Mouse (Mus musculus) brain, embryonic 18.5 days (tissue): Measurements from ENCODE around the gene Mroh2a.

Experiments
- DNase-seq: peaks from one replicate; pipeline ENCODE4 v3.0.0-alpha.2; 2012; ENCODE audit warnings: low read depth, low spot score

Gene Mroh2a

DNA sequence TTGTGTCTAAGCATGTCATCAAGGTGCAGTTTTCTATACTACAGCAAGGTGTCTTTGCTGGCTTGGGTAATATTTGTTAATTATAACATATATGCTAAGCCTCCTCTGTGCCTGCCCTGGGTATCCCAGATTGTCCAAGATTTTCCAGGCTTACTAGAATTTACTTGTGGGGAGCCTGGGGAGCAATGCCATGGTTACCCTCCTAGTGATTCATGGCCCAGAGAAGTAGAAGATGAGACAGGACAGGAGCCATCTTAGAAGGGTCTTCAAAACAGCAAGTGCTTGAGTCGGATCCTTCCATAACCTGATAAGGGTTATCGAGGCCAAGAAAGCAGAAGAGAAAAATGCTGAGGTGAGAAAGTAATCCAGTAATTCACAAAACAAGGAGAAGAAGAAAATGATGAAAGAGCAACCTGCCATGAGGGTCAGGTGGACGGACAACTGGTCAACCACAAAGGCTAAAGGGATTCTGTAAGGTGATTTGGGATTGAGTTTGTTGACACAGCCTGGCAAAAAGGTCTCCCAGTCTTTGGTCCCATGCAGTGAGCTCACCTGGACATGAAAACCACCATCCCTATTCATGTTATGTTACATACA is 64.7 kb downstream of the Mroh2a start:
- no peak for DNase-seq

DNA sequence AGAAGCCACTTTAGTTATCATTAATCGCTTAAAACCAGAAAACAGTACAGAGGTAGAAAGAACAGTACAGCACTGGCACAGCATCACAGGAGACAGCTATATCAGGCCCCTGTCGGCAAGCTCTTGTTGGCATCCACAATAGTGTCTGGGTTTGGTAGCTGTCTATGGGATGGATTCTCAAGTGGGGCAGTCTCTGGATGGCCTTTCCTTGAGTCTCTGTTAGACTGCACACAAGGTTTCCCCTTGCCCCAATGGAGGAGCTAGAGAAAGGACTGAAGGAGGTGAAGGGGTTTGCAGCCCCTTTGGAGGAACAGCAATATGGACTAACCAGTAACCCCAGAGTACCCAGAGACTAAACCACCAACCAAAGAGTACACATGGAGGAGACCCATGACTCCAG is 65.3 kb downstream of the Mroh2a start:
- no peak for DNase-seq

DNA sequence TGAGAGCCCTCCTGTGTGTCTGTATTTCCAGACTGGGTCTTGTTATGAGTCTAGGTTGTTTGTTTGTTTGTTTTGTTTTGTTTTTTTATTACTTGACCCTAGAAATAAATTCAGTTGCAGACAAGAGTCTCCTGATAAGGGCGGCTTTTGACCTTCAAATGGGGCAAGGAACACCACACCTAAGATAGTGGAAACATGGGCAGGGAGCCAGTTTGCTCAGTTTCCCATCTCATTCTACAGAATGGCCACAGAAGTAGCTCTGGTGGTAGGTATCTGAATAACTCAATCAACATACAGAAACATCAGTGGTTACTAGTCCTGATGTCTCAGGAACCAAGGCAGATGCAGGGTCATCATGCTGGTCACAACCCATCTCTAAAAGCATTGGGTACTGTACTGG is 67.9 kb downstream of the Mroh2a start:
- no peak for DNase-seq

DNA sequence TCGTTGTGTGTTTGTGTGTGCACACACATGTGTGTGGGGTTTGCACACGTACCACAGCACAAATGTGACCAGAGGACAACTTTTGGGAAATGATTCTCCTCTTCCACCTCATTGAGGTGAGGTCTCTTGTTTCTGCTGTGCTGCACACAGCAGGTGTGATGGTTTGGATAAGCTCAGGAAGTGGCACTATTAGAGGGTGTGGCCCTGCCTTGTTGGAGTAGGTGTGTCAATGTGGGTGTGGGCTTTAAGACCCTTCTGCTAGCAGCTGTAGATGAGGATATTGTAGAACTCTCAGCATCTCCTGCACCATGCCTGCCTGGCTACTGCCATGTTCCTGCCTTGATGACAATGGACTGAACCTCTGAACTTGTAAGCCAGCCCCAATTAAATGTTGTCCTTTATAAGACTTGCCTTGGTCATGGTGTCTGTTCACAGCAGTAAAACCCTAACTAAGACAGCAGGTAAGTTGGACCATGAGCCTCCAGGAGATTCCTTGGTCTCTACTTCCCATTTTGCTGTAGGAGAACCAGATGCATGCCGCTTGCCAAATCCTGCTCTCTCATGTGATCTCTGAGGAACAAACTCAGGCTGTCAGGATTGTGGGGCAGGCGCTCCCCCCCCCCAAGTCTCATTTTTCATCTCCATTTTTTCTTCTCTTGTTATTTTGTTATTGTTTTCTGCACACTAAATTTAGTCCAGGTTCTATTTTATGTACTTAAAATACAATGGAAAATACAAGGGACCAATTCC is 69.6 kb downstream of the Mroh2a start:
- no peak for DNase-seq

DNA sequence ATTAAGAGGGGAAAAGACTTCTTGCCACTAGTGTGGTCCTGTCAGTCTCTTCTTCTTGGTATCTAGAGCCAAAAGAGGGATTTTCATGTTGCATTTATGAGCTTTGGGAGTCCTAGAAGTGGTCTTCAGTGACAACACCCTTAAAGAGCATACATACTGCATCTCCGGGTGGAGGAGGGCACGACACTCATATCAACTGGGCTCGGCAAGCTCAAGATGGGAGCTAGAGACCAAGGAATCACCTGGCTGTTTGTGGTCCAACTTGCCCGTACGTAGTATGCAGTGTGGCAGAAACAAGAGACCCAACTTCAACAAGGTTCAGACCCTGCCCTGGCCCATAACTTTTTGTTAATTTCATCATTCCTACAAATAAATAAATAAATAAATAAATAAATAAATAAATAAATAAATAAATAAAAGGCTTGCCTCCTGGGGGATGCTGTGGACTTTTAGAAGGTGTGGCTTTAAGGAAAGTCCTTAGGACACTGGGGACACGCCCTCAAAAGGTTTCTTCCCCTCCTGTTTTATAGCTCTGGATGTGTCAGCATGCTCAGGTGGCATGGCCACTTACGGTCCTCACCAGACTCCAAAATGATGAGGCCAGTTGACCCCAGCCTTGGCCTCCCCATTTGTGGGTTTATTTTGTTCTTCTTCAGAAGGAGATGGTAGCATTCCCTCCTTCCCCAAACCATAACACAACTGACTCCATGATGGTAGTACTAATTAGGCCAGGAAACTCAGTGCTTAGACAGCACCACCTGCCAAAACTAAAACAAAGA is 70.9 kb downstream of the Mroh2a start:
- no peak for DNase-seq

DNA sequence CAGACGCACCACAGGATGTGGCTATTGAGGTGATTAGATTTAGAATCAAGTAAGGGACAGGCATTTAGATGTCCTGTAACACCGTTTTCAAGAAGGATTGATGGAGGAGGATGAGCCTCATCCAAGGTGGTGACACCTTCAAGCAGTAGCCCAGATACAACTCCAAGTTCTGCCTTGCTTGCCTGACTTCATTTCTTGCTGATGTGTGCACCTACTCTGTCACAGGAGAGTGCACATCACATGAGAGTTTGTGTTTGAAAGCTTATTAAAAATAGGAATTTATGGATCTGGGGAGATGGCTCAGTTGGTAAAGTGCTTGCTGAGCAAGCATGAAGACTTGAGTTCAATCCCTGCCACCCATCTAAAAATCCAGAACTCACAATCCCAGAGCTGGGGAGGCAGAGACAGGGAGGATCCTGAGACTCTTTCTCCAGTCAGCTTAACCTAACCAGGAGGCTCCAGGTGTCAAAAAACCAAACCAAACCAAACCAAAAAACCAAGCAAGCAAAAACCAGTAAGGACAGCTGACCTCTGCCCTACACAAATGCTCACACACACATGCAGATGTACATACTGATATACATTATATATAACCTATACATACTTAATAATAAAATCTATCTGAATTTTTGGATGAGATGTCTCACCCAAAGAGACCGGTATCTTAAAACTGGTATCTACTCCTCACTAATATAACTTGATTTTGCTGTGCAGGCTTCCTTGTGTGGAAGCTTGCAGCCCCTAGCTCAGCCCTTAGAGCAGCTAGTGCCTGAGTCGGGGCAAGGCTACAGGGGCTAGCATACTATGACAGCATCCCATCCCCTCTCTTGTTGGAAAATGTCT is 72.1 kb downstream of the Mroh2a start:
- DNase-seq, result no peak

DNA sequence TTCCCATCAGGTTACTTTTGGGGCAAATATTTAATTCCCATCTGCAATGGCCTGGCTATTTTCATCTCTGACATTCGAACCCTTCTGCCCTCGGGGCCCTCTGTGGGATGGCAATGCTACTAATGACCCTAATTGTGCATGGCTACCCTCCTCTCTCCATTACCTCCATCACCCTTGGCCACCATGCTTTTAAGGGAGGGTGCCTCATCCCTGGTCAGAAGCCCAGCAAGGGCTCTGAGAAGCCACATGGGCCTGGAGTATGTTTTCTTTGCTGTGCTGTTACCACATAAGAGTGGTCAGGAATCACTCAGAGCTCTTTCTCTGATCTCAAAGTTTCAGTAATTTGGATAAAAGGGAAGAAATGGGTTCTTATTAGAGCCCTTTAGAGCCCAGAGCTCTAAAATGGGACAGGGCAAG is 72.8 kb downstream of the Mroh2a start:
- DNase-seq, result no peak

DNA sequence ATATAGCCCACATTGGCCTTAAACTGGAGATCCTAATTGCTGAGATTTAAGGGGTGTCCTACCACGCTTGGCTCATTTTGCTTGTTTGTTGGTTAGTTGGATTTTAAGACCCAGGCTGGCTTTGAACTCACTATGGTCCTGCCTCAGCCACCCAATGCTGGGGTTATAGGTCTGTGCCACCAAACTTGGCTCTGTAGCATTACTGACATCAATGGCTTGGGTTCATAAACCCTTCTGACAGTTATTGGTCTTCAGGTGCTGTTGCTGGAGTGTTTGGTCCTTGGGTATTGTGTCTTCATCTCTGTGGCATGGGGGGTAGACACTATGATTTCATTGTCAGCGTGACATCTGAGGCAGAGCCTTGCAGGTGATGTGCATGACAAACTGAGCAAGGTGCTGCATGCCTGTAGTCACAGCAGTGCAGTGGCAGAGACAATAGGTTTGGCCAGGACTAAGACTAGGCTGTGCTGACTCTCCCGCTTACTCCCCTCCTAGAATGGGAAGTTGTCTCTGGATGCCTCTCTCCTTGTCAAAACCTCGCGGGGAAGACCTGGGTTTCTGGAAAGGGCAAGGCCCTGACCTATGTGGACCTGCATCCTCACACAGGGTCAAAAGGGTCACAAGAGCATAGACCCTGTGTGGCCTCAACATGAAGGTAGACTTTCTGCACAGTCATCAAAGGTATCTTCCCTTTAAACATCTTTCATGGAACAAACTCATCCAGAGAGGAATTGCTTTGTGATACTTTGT is 73.7 kb downstream of the Mroh2a start:
- DNase-seq, result no peak

DNA sequence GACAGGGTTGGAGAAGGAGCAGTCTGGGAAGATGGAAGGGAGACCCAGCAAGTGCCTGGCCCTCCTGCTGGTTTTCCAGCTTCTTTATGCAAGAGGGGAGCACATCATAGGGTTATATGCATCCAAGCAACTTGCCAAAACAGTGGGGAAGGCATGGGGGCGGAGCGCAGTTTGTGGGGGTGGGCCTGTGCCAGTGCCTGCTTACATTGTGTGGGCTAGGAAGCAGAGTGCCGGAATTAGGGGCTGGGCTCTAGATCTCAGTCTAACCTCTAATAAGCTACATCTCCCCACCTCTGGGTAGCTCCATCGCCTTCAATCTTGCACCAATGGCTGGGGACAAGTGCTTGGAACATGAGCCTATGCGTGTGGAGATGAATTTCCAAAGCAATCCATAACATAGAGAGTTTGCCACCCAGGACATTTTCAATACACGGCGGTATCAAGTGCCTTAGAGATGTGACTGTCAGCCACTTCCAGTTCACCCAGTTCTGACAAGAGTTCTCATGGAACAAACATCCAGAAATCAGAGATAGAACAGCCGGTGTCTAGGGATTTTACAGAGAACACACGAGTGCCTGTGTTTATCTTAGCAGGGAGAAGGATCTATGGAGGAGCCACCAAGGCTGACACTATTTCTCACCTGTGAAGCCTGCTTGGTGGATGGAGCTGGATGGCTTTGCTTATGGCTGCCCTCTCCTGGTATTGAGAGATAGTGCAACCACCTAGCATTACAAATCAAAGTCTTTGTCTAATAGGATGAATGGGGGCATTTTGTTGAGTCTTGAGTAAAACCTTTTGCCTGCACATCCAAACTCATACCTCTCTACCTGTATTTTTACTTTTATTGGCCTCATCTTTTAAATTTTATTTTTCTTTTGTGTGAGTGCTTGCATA is 74.6 kb downstream of the Mroh2a start:
- no peak for DNase-seq

DNA sequence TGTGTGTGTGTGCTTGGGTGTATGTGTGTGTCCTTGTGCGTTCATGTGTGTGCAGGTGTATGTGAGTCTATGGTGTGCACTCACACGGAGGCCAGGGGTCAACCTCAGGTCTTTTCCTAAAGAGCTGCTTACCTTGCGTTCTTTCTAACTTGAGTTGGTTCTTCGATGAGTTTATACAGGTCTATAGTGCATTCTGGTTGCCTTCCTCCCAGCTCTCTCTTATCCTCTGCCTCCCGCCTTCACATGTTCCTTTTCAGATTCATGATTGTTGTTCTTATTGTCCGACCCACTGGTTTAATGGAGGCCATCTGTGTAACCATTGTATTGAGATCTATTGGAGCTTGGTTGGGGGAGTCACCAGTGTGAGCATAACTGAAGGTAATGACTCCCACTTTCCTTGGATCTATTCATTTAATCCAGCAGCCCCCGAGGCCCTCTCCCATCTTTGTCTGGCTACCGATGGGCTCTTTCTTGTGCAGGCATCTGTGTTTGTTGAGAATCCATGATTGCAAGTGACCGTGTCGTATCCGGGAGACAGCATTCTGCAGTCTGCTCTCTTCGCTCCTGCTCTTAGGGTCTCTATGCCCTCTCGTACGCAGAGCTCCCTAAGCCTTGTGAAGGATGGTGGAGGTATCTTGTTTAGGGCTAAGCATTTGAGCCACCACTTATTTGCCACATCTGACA is 75.4 kb downstream of the Mroh2a start:
- DNase-seq, result no peak

DNA sequence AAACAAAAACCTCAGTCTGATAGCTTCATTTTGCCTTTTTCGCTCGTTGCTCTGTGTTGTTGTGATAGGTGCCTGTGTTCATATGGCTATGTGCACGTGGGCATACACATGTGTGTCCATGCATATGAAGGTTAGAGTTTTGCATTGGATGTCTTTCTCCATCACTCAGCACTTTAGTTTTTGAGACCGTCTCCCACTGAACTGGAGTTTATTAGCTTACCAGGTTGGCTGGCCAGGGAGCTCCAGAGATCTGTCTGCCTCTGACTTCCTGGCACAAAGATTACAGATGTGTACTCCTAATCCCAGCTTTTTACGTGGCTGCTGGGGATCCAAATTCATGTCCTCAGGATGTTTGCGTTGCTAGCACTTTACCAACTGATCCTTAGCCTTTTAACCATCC is 77.0 kb downstream of the Mroh2a start:
- no peak for DNase-seq

DNA sequence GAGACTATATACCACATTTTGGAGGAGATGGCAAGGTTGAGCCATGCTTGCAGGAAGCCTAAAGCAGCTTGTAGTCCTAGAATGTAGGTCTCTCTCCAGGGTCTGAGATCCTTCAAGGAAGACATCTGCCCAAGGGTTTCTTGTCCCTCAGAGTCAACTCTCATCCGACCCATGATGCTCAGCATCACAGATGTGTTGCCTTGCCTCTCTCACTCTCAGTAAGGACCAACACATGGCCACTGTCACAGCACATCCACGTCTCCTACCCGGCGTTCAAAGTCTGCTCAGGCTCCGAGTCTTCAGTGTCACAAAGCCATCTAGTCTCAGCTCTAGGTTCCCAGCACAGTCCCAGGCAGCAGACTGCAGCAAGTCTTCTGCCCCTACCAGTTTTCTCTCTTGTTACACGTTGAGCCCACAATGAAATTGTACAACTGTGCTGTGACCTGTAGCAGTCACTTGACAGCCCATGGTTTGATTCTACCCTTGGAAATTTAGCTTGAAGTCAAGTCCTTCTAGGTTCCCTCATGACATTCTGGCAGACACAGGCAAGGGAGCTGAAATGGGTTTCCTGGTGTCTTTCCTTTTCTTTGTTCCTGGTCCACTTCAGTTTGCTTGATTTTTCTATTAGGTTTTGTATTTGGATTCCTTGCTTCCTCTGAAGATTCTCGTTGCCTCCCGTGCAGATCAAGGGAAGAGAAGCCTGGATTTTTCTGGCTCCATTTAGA is 77.6 kb downstream of the Mroh2a start:
- DNase-seq, result no peak

DNA sequence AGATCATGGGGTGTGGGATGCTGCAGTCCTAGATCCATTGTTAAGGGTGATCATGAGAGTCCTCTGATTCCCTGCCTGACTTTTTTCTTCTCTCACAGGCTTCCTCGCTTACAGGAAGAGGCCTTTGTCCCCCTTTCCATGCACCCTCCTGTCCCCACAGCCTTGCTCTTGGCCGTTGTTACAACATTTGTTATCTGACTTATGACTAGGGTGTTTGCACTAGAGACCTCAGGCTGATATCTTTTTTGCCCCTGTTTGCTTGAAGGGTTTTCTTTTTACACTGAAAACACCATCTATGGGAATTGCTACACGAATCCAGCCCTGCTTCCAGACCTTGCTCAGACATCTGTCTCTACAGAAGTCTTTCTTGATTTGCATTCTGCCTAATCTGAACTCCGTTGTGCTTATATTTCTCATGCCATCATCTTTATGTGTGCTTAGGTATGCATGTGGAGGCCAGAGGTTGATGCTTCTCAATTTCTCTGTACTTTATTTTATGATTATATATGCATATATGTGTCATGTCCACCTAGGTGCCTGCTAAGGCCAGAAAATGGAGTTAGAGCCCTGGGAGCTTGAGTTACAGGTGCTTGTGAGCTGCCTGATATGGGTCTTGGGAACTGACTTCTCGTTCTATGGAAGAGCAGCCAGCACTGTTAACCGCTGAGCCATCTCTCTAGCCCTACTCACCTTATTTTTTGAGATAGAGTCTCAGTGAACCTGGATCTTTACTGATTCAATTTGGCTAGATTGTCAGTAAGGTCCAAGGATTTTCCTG is 78.4 kb downstream of the Mroh2a start:
- no peak for DNase-seq

DNA sequence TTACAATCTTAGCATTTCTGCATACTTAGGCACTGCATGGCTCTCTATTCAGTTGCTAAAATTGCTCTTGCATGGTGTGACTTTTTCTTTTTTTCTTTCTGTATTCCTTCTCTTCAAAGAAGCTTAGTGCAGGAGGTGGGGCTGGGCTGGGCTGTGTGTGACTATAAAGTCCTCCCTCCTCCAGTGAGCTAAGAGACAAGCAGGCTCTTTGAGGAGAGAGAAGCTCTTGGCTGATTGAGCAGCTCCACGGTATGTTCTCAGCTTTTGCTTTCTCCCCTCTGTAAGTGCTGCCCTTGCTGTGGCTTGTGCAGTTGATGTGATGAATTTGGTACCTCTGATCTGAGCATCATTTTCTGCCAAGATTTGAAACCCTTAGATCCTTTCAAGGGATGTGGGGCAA is 79.8 kb downstream of the Mroh2a start:
- DNase-seq, result no peak

DNA sequence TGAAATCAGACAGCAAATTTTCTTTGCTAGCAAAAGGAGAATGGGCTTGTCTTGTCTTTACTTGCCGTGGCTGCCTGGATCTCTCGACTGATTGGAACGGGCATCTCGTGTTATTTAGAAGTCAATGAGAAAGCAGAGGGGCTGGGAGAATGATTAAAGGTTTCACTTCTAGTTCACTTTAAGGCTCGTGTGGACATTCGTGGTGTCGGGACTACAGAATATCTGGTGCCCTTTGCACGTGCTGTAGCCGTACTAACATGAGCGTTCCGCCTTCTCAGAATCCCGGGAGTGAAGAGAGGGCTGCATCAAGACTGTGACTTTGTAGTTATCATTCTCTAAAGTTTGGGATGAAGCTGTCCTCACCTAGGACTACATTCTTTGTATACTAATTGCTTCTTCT is 80.4 kb downstream of the Mroh2a start:
- no peak for DNase-seq

DNA sequence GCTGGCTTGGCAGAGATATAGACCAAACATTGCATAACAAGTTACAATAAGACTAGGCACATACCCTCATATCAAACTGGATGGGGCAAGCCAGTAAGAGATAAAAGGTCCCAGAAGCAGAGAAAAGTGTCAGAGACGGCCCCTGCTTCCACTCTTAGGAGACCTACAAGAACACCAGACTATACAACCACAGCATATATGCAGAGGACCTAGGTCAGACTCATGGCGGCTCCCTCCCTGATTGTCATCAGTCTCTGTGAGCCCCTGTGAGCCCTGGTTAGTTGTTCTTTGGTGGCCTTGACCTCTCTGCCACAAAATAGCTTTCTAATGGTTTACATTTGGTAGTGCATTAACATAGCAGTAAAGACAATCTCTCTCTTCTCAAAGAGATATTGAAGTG is 82.2 kb downstream of the Mroh2a start:
- DNase-seq, result no peak

DNA sequence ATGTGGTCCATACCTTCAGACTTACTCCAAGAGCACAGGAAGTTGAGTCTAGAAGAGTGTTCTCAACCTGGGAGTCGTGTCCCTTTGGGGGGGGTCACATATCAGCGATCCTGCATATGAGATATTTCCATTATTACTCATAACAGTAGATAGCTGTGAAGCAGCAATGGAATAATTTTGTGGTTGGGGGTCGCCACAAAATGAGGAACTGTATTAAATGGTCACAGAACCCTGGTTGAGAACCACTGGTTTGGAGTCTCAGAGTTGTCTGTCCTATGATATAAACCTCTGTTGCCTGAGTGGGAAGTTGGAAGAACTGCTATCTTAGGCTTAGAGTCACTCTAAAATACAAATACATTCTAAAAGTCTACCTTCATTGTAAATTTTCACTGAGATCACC is 83.1 kb downstream of the Mroh2a start:
- DNase-seq, result no peak

DNA sequence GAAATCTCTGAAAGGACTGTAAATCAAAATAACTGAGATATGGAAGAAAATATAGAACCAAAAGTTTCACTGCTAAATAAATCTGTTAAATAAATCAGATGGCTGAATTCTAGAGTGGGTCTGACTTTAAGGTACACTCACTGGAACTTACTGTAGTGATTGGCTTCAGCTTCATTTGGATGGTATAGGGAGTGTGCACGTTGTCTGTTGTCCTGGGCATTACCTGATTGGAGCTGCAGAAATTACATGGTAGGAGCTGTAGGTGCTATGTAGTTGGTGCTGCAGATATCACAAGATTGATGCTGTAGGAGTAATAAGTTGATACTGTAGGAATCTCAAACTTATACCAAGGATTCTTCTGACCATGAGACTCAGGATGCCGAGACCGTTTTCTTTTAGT is 83.6 kb downstream of the Mroh2a start:
- DNase-seq, result no peak
